Mouse (Mus musculus): ENCODE data around the gene Olfr1450.
"Not testable (repeated sequence)": the region's sequence is repeated elsewhere in the genome, so short reads cannot be mapped to it uniquely, and the experiment has no call there.

DNA sequence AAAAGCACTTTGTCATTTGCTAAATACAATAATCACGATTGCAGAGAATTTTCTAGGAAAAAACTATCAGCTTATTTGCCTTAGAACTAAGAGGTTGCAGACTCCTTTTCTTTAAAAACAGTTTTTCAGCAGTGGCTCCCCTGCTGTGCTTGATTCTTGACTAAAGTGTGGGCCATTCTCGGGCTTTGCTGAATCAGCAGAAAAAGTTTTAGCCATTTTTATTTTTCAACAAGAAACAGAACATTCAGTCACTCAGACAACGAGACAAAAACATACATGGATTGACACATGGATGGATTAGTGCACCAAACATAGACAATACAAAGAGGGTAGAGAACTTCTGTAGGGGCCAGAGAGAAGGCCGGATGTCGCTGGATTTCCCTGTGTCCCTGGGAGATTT, 20.0 kb downstream of the Olfr1450 start:
- TF ChIP-seq CTCF (IDR thresholded peaks at IDR 0.05; ENCODE audit: borderline replicate concordance, control insufficient read depth, extremely low read depth, insufficient read depth, low read length, poor library complexity); POLR2A (IDR thresholded peaks at IDR 0.05; ENCODE audit: control insufficient read depth, extremely low read depth, insufficient read depth, low read length, poor library complexity): not testable (repeated sequence)

Measured in thymus, adult 2 months (tissue).